Mouse (Mus musculus): Measurements from ENCODE around the gene Mbd3.

Gene Mbd3

DNA sequence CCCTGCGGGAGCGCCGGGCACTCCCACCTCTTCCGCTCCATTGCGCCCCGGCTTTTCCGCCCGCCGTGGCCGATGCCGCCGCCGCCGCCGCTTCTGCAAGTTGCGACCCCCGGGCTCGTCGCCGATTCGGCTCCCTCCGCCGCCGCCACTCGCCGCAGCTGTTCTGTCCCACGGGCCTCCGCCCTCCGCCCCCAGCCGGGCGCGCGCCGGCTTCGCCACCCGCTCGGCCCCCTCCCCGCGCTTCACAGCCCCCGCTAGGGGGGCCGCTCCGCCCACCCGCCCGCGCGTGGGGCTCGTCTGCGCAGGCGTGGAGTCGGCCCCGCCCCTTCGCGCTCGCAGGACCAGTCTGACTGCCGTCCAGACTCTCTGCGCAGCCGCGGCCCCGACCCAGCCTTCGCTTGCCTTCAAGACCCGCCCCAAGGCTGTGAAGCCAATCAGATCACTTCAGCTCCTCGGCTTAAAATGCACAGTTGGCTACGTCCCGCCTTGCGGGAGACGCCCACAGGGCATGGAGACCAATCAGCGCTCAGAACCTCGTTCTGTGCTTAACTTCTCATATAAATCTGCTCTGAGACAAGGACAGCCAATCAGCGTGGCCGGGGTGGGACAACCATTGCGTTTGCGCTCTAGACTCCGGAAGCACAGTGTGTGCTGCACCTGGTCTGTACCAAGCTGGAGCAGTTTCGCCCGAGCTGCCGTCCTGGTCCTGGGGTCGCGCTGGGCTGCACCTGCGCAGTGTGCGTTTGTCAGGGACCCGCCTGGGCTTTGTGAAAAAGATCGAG is at the start of gene Mbd3:
TSS of gene Mbd3 (minus strand) at position 360 of the 782 bp plus-strand sequence.
- in situ Hi-C loops (cut with MboI; ENCODE audit: low pct_unique_long_range_greater_than_20kb in 1 of 2, low sequenced_read_pairs in 2 of 2, unreplicated experiment in 1 of 2) = no loop called here

GRCm38 (mm10) chr10:80445898-80446601 is 46.7 kb upstream of the Mbd3 start:
- in situ Hi-C loops (cut with MboI; ENCODE audit: low pct_unique_long_range_greater_than_20kb in 1 of 2, low sequenced_read_pairs in 2 of 2, unreplicated experiment in 1 of 2) = loop anchor here (5.0 to 10.0 kb wide), 3 partner anchors 61 to 241 kb away; no protein-coding TSS in a partner anchor

DNA sequence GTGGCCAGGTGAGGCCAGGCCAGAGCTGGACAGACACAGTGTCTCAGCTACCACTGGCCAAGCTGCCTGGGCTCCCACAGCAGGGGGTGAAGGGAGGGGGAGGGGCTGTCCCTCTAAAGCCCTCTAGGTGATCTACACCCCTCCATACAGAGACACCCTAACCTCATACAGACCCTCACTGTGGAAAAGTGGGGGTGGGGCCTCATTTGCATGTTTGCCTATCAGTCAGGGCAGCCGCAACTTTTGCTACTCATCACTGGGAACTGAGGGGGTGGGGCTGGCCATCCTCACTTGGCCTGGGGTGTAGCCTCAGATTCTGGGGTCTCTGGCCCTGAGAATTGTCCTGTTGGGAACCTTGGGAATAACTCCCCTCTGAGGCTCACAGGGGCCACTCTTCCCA is 45.7 kb upstream of the Mbd3 start:
- in situ Hi-C loops (cut with MboI; ENCODE audit: low pct_unique_long_range_greater_than_20kb in 1 of 2, low sequenced_read_pairs in 2 of 2, unreplicated experiment in 1 of 2) = loop anchor here (5.0 to 10.0 kb wide), 3 partner anchors 62 to 242 kb away; no protein-coding TSS in a partner anchor

- in situ Hi-C loops (cut with MboI; ENCODE audit: low pct_unique_long_range_greater_than_20kb in 1 of 2, low sequenced_read_pairs in 2 of 2, unreplicated experiment in 1 of 2) = loop anchor here (5.0 to 10.0 kb wide), 3 partner anchors 63 to 243 kb away; no protein-coding TSS in a partner anchor
Observed at GRCm38 (mm10) chr10:80444339-80445045, 45.1 kb upstream of the Mbd3 start.

- in situ Hi-C loops (cut with MboI; ENCODE audit: low pct_unique_long_range_greater_than_20kb in 1 of 2, low sequenced_read_pairs in 2 of 2, unreplicated experiment in 1 of 2) = loop anchor here in 1 of 2 experiments (10.0 kb wide), 1 partner anchor 71 kb away; no protein-coding TSS in a partner anchor
Observed at GRCm38 (mm10) chr10:80443575-80444278, 44.4 kb upstream of the Mbd3 start.

DNA sequence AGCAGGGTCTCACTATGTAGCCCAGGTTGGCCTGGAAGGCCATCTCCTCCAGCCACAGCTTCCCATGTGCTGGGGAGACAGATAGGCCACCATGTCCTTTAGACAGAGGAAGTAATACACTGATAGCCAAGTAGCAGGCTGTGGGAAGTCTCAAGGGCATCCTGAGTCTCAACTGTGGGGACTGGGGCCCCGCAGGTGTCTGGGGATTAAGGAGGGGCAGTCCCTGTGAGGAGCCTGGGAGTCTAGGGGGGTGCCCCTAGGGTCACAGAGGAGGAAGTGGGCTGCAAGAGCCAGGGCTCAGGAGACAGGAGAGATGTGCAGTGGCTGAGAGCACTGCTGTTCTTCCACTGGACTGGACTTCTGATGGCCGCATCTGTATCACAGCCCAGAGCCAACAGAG is 43.6 kb upstream of the Mbd3 start:
- in situ Hi-C loops (cut with MboI; ENCODE audit: low pct_unique_long_range_greater_than_20kb in 1 of 2, low sequenced_read_pairs in 2 of 2, unreplicated experiment in 1 of 2) = loop anchor here in 1 of 2 experiments (10.0 kb wide), 1 partner anchor 72 kb away; no protein-coding TSS in a partner anchor

DNA sequence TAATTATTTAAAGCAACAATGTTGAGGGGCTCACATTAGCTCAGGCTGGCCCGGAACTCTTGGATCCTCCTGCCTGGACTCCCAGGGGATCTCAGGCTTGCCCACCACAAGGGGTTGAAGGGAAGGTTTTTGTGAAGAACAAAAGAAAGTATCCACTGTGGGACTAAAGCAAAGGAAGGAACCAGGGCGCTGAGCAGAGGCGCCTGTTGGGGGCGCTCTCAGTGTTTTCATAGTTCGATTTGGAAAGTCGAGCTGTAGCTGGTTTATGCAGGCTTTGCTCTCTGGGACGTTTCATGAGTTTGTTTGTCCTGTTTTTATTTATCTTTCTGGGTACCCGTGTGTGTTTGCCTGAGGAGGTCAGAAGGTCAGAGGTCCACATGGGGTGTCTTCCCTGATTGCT is 42.2 kb upstream of the Mbd3 start:
- in situ Hi-C loops (cut with MboI; ENCODE audit: low pct_unique_long_range_greater_than_20kb in 1 of 2, low sequenced_read_pairs in 2 of 2, unreplicated experiment in 1 of 2) = loop anchor here in 1 of 2 experiments (10.0 kb wide), 1 partner anchor 73 kb away; no protein-coding TSS in a partner anchor

DNA sequence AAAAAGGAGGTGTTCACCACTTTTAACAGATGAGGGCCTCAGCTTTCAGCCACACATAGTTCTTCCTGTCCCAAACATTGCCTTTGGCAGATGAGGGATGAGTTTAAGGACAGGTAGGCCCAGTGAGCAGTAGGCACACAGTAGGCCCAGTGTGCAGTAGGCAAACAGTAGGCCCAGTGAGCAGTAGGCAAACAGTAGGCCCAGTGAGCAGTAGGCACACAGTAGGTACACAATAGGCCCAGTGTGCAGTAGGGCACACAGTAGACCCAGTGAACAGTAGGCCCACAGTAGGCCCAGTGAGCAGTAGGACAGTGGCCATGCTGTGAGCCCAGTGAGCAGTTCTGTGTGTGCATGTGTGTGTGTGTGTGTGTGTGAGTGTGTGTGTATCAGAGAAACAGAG is 40.7 kb upstream of the Mbd3 start:
- in situ Hi-C loops (cut with MboI; ENCODE audit: low pct_unique_long_range_greater_than_20kb in 1 of 2, low sequenced_read_pairs in 2 of 2, unreplicated experiment in 1 of 2) = loop anchor here in 1 of 2 experiments (10.0 kb wide), 1 partner anchor 75 kb away; no protein-coding TSS in a partner anchor

GRCm38 (mm10) chr10:80437973-80438372 is 38.6 kb upstream of the Mbd3 start:
- in situ Hi-C loops (cut with MboI; ENCODE audit: low pct_unique_long_range_greater_than_20kb in 1 of 2, low sequenced_read_pairs in 2 of 2, unreplicated experiment in 1 of 2) = no loop called here

GRCm38 (mm10) chr10:80436276-80436675 is 36.9 kb upstream of the Mbd3 start:
- in situ Hi-C loops (cut with MboI; ENCODE audit: low pct_unique_long_range_greater_than_20kb in 1 of 2, low sequenced_read_pairs in 2 of 2, unreplicated experiment in 1 of 2) = no loop called here

DNA sequence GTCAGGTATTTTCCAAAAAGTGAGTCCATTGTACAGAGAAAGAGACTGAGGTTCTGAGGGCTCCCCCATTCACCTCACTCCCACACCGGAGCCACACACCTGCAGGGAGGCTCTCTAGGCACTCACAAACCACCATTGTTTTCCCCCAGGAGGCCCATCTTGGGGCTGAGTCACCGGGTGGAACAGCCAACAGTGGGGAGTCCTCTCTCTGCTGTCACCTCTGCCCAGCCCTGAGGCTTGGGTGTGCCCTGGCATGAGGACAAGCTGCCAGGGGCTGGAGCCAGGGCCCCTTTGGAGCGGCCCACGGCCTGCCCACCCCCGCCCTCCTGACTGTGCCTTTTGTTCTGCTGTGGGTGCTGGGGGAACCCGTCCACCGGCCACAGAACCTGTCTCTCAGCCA is 36.4 kb upstream of the Mbd3 start:
- in situ Hi-C loops (cut with MboI; ENCODE audit: low pct_unique_long_range_greater_than_20kb in 1 of 2, low sequenced_read_pairs in 2 of 2, unreplicated experiment in 1 of 2) = no loop called here

- in situ Hi-C loops (cut with MboI; ENCODE audit: low pct_unique_long_range_greater_than_20kb in 1 of 2, low sequenced_read_pairs in 2 of 2, unreplicated experiment in 1 of 2) = no loop called here
Observed at GRCm38 (mm10) chr10:80434823-80435222, 35.5 kb upstream of the Mbd3 start.

DNA sequence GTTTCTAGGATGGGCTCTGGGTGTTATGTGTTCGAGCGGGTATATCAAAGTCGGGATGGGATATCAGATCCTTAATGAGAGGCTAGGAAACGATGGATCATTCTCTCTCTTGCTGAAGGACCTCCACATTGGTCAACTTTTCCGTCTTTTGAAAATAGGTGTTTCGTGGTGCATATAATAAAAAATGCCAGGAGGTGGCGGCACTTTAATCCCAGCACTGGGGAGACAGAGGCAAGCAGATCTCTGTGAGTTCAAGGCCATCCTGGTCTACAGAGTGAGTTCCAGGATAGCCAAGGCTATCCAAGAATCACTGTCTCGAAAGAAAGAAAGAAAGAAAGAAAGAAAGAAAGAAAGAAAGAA is 34.9 kb upstream of the Mbd3 start:
- in situ Hi-C loops (cut with MboI; ENCODE audit: low pct_unique_long_range_greater_than_20kb in 1 of 2, low sequenced_read_pairs in 2 of 2, unreplicated experiment in 1 of 2) = no loop called here

- in situ Hi-C loops (cut with MboI; ENCODE audit: low pct_unique_long_range_greater_than_20kb in 1 of 2, low sequenced_read_pairs in 2 of 2, unreplicated experiment in 1 of 2) = no loop called here
Observed at GRCm38 (mm10) chr10:80433513-80434232, 34.3 kb upstream of the Mbd3 start, which contains the start of gene Tcf3. Gene Tcf3, minus strand, starts transcription at chr10:80433647.

DNA sequence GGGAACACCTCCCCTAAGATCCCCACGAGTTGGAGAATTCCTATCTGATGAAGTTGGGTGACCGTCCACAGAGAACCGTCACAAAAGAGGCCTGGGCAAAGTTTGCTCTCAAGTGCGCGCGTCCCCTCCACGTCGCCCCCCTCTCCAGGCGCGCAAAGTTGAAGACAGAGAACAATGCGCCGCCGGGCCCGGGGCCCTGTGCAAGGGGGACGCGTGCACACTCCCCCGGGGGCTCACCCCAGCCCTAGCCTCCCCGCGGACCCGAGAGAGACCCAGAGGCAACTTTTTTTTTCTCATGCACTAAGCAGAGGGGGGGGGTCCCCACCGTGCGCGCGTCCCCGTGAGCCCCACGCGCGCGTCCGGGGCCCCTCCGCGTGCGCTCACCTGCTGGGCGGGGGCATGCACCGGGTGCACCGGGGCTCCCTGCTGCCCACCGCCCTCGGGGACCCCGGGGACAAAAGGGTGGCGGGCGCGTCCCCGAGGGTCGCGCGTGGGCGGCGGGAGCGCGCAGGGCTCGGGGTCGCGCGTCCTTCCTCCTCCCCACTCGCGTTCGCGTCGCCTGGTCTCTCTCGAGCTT is 33.7 kb upstream of the Mbd3 start:
- in situ Hi-C loops (cut with MboI; ENCODE audit: low pct_unique_long_range_greater_than_20kb in 1 of 2, low sequenced_read_pairs in 2 of 2, unreplicated experiment in 1 of 2) = no loop called here

DNA sequence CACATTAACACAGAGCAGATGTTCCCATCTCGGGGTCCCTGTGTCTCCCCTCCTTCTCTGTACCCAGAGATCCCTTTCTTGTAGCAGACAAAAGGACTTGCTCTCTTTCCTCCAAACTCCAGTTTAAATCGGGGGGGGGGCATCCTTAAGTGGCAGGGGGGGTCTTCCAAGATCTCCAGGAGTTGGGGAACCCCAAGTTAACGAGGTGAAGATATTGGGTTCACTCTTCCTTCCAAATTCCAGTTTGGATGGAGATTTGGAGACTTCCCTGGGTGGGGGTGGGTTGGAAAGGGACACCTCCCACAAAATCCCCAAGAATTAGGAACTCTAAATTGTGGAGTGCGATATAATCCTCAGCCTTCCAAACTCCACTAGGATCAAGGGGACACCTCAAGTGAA is 33.0 kb upstream of the Mbd3 start:
- in situ Hi-C loops (cut with MboI; ENCODE audit: low pct_unique_long_range_greater_than_20kb in 1 of 2, low sequenced_read_pairs in 2 of 2, unreplicated experiment in 1 of 2) = no loop called here

Data from mouse embryonic stem cell (cell line).